Mouse (Mus musculus): ENCODE data around the gene Dpf2. TPM values are rescaled to one million over a fixed set of nuclear protein-coding genes. Genes with fewer than 3 reads are reported as not detected.

The Dpf2 gene
- polyA plus RNA-seq, 2 experiments: 143 to 179 TPM

- 75% methylated on average over 7 of the region's 7 CpGs for WGBS
- no peaks in the 10 kb centered on the region for H3K27me3 ChIP-seq (ENCODE audit: control insufficient read depth, insufficient read depth, low read length)
These were observed 34.5 kb downstream of the Dpf2 start for GRCm38 (mm10) chr19:5878362-5878722.

GRCm38 (mm10) chr19:5877618-5878361, 35.0 kb downstream of the Dpf2 start, which contains the start of gene Slc25a45:
Gene Slc25a45 (plus strand): TSS chr19:5877808.
- no peak for TF ChIP-seq POLR2A (IDR thresholded peaks at IDR 0.05; ENCODE audit: borderline replicate concordance, extremely low read depth, insufficient read depth, insufficient read length)
- peaks cover under 1% of the 10 kb centered on the region; the same call in 1 of the 2 replicates for H3K36me3 ChIP-seq (ENCODE audit: control insufficient read depth, insufficient read depth, low read length)
- H3K27ac ChIP-seq (replicated peaks; ENCODE audit: low read depth, low read length): 0 out of 2 replicates have a peak within 1 kb of the TSS, but pooled peaks have one; percentile 52
- peak within 1 kb of the TSS; percentile 31; the same call in 1 of the 2 replicates for H3K9ac ChIP-seq (ENCODE audit: low read depth, low read length, severe bottlenecking)
- peak; percentile 78 for DNase-seq (ENCODE audit: low spot score)
- H3K27me3 ChIP-seq (ENCODE audit: control insufficient read depth, insufficient read depth, low read length): no peaks in the 10 kb centered on the region
- H3K4me3 ChIP-seq (replicated peaks; ENCODE audit: low read length): no peak within 1 kb of the TSS
- peak; percentile 50 for ATAC-seq (ENCODE audit: low FRiP score, low read depth)
- H3K9me3 ChIP-seq (ENCODE audit: control insufficient read depth, low read length): no peaks in the 10 kb centered on the region
- peaks cover 15% of the 10 kb centered on the region for H3K4me1 ChIP-seq (ENCODE audit: control insufficient read depth, insufficient read depth, low read length)
- WGBS: 48% methylated on average over 15 of the region's 15 CpGs
- 0 out of 2 replicates have a peak within 1 kb of the TSS, but pooled peaks have one; percentile 8 for H3K4me2 ChIP-seq (replicated peaks; ENCODE audit: low read depth, low read length, severe bottlenecking)

More at GRCm38 (mm10) chr19:5878362-5878722, 34.5 kb downstream of the Dpf2 start:
- no peak overlapping the region for H3K4me3 ChIP-seq (replicated peaks; ENCODE audit: low read length)
- ATAC-seq (ENCODE audit: low FRiP score, low read depth) (no peak), DNase-seq (ENCODE audit: low spot score) (no peak)
- no peak overlapping the region for H3K9ac ChIP-seq (ENCODE audit: low read depth, low read length, severe bottlenecking)
- no peak overlapping the region for H3K27ac ChIP-seq (replicated peaks; ENCODE audit: low read depth, low read length)
- H3K4me1 ChIP-seq (ENCODE audit: control insufficient read depth, insufficient read depth, low read length): peaks cover 15% of the 10 kb centered on the region
- 0 out of 2 replicates have a peak overlapping the region, but pooled peaks have one; percentile 8 for H3K4me2 ChIP-seq (replicated peaks; ENCODE audit: low read depth, low read length, severe bottlenecking)
- no peaks in the 10 kb centered on the region for H3K36me3 ChIP-seq (ENCODE audit: control insufficient read depth, insufficient read depth, low read length)
- no peaks in the 10 kb centered on the region for H3K9me3 ChIP-seq (ENCODE audit: control insufficient read depth, low read length)
- no peak for TF ChIP-seq POLR2A (IDR thresholded peaks at IDR 0.05; ENCODE audit: borderline replicate concordance, extremely low read depth, insufficient read depth, insufficient read length)

- under 1% methylated on average over 35 of the region's 37 CpGs for WGBS
- Histone ChIP-seq H3K27ac (replicated peaks; ENCODE audit: low read depth, low read length) (peak within 1 kb of the TSS; percentile 63), H3K4me3 (replicated peaks; ENCODE audit: low read length) (peak within 1 kb of the TSS; percentile 64), H3K27me3 (ENCODE audit: control insufficient read depth, insufficient read depth, low read length) (no peaks in the 10 kb centered on the region), H3K9me3 (ENCODE audit: control insufficient read depth, low read length) (no peaks in the 10 kb centered on the region), H3K9ac (ENCODE audit: low read depth, low read length, severe bottlenecking) (peak within 1 kb of the TSS; percentile 64), H3K4me1 (ENCODE audit: control insufficient read depth, insufficient read depth, low read length) (peaks cover 29% of the 10 kb centered on the region), H3K36me3 (ENCODE audit: control insufficient read depth, insufficient read depth, low read length) (peaks cover 13% of the 10 kb centered on the region; the same call in 1 of the 2 replicates), H3K4me2 (replicated peaks; ENCODE audit: low read depth, low read length, severe bottlenecking) (peak within 1 kb of the TSS; percentile 69)
- DNase-seq (ENCODE audit: low spot score) (peak; percentile 99), ATAC-seq (ENCODE audit: low FRiP score, low read depth) (peak; percentile 89)
- TF ChIP-seq POLR2A (IDR thresholded peaks at IDR 0.05; ENCODE audit: borderline replicate concordance, extremely low read depth, insufficient read depth, insufficient read length): no peak
These were observed 37.8 kb downstream of the Dpf2 start, which contains the start of gene Frmd8 for GRCm38 (mm10) chr19:5874969-5875480. Gene Frmd8 (minus strand): TSS chr19:5875274.

GRCm38 (mm10) chr19:5874391-5874968, 38.3 kb downstream of the Dpf2 start:
- H3K27ac ChIP-seq (replicated peaks; ENCODE audit: low read depth, low read length): no peak overlapping the region
- H3K4me2 ChIP-seq (replicated peaks; ENCODE audit: low read depth, low read length, severe bottlenecking): peak overlapping the region; percentile 69
- H3K9me3 ChIP-seq (ENCODE audit: control insufficient read depth, low read length): no peaks in the 10 kb centered on the region
- peaks cover 29% of the 10 kb centered on the region for H3K4me1 ChIP-seq (ENCODE audit: control insufficient read depth, insufficient read depth, low read length)
- peak overlapping the region; percentile 64 for H3K9ac ChIP-seq (ENCODE audit: low read depth, low read length, severe bottlenecking)
- no peak for DNase-seq (ENCODE audit: low spot score)
- H3K36me3 ChIP-seq (ENCODE audit: control insufficient read depth, insufficient read depth, low read length): peaks cover 18% of the 10 kb centered on the region; the same call in 1 of the 2 replicates
- ATAC-seq (ENCODE audit: low FRiP score, low read depth): no peak
- no peak for TF ChIP-seq POLR2A (IDR thresholded peaks at IDR 0.05; ENCODE audit: borderline replicate concordance, extremely low read depth, insufficient read depth, insufficient read length)
- H3K27me3 ChIP-seq (ENCODE audit: control insufficient read depth, insufficient read depth, low read length): no peaks in the 10 kb centered on the region
- H3K4me3 ChIP-seq (replicated peaks; ENCODE audit: low read length): peak overlapping the region; percentile 64
- 15% methylated on average over 13 of the region's 13 CpGs for WGBS

- ATAC-seq (ENCODE audit: low FRiP score, low read depth): no peak
- 87% methylated on average over 19 of the region's 19 CpGs for WGBS
- H3K27ac ChIP-seq (replicated peaks; ENCODE audit: low read depth, low read length): no peak overlapping the region
- no peak overlapping the region for H3K4me3 ChIP-seq (replicated peaks; ENCODE audit: low read length)
- H3K27me3 ChIP-seq (ENCODE audit: control insufficient read depth, insufficient read depth, low read length): no peaks in the 10 kb centered on the region
- DNase-seq (ENCODE audit: low spot score): no peak
- no peak overlapping the region for H3K9ac ChIP-seq (ENCODE audit: low read depth, low read length, severe bottlenecking)
- H3K4me2 ChIP-seq (replicated peaks; ENCODE audit: low read depth, low read length, severe bottlenecking): no peak overlapping the region
- no peak for TF ChIP-seq POLR2A (IDR thresholded peaks at IDR 0.05; ENCODE audit: borderline replicate concordance, extremely low read depth, insufficient read depth, insufficient read length)
- H3K36me3 ChIP-seq (ENCODE audit: control insufficient read depth, insufficient read depth, low read length): peaks cover 32% of the 10 kb centered on the region
- H3K9me3 ChIP-seq (ENCODE audit: control insufficient read depth, low read length): no peaks in the 10 kb centered on the region
- peaks cover 29% of the 10 kb centered on the region for H3K4me1 ChIP-seq (ENCODE audit: control insufficient read depth, insufficient read depth, low read length)
These were observed 39.8 kb downstream of the Dpf2 start for GRCm38 (mm10) chr19:5872931-5873556.

Data from limb, embryonic 14.5 days (tissue).